Mouse (Mus musculus) intestine, embryonic 16.5 days (tissue): Measurements from ENCODE around the gene Enkur. TPM values are rescaled to one million over a fixed set of nuclear protein-coding genes. Genes with fewer than 3 reads are reported as not detected.
"Not testable (repeated sequence)": the region's sequence is repeated elsewhere in the genome, so short reads cannot be mapped to it uniquely, and the experiment has no call there.

Source experiments
- ATAC-seq: fragments of 200-750 bp; cut with Nextera tagmentation; 2 replicates; pipeline ENCODE4 v1.8.0; 2017; ENCODE audit warnings: moderate TSS enrichment, moderate library complexity
- H3K27ac ChIP-seq: fragments of 300-500 bp; sonication (generic); 2 replicates; pipeline ENCODE4 v1.5.1; 2014; ENCODE audit warnings: mild to moderate bottlenecking, low read length
- H3K27me3 ChIP-seq: fragments of 300-500 bp; sonication (generic); replicated peaks from 2 replicates; pipeline ENCODE4 v1.6.1; 2014; ENCODE audit warnings: low read length, control low read depth, mixed read lengths; ENCODE audit not compliant: control insufficient read depth, insufficient read depth
- H3K36me3 ChIP-seq: fragments of 300-500 bp; sonication (generic); 2 replicates; pipeline ENCODE4 v1.6.1; 2014; ENCODE audit warnings: low read length, control low read depth; ENCODE audit not compliant: control insufficient read depth, insufficient read depth
- H3K4me1 ChIP-seq: fragments of 300-500 bp; sonication (generic); 2 replicates; pipeline ENCODE4 v1.6.1; 2014; ENCODE audit warnings: low read length, control low read depth, mixed read lengths; ENCODE audit not compliant: control insufficient read depth, insufficient read depth
- H3K4me2 ChIP-seq: fragments of 300-500 bp; sonication (generic); 2 replicates; pipeline ENCODE4 v1.6.1; 2014; ENCODE audit warnings: low read depth, low read length, control low read depth
- H3K4me3 ChIP-seq: fragments of 300-500 bp; sonication (generic); 2 replicates; pipeline ENCODE4 v1.5.1; 2014; ENCODE audit warnings: mild to moderate bottlenecking, low read length
- H3K9ac ChIP-seq: fragments of 300-500 bp; sonication (generic); 2 replicates; pipeline ENCODE4 v1.6.1; 2014; ENCODE audit warnings: low read depth, low read length
- H3K9me3 ChIP-seq: fragments of 300-500 bp; sonication (generic); 2 replicates; pipeline ENCODE4 v1.6.1; 2016; ENCODE audit warnings: low read length, control low read depth; ENCODE audit not compliant: control insufficient read depth
- WGBS: fragments of 180-500 bp; shearing (Covaris S2); extraction: QIAGEN DNeasy Blood & Tissue Kit; methylation state at CpG from one replicate; pipeline ENCODE4 v1.1.7; 2014; 5-methylcytosine and 5-hydroxymethylcytosine counted together
- polyA plus RNA-seq: library from polyadenylated mRNA; unstranded; fragments of >200 nt; fragmentation: Nextera tagmentation; extraction: Ambion mirVana; gene quantifications from 2 replicates; pipeline ENCODE4 v1.2.1, GENCODE M21; 2015

Enkur gene
- polyA plus RNA-seq, result 0.75 and 1.1 TPM in 2 replicates

DNA sequence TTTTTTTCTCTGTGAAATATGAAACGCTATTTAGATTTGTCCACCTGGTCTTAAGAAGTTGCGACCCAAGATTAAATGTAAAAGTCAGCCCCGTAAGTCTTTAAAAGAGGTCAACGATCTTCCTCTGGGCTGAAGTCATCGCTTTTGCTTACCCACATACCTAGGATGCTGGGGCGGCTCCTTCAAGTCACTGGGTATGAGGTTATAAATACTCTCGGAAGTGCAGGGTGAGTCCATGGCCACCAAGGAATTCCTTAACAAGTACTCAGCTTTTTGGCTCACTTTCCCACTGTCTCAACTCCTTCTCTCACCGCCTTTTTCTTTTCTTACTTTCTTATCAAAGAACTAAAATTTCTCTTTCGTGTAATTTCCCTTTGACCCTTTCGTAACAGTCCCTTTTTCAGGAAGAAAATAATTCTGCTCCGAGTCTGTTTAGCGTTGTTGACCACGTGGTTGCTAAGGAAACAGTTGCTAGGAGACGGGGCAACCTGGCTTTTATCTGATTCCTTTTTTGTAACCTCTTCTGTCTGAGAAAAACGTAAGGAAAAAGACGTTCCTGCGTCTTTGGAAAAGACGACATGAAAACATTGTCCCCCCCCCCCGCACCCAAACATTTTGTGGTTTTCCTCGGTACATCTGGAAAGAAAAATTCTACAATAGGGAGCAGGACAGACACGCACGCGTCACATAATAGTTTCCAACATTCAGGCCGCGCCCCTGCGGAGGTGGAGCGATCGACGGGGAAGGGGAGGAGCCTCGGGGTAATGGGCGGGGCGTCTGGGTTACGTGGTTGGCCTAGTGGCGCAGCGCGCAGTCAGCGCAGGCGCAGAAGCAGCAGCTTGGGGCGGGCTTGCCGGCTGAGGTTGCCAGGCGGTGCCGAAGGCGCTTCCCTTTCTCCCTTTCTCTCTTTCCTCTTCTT is at the start of gene Enkur, which contains the start of gene Thnsl1:
Gene Enkur, minus strand, starts transcription at position 454 of the 919 bp plus-strand sequence.
Gene Thnsl1, plus strand, starts transcription at position 813 of the 919 bp plus-strand sequence.
- peak within 1 kb of the TSS; percentile 69 for H3K4me3 ChIP-seq
- no peaks in the 10 kb centered on the region for H3K36me3 ChIP-seq
- H3K4me1 ChIP-seq, result no peaks in the 10 kb centered on the region
- H3K27me3 ChIP-seq, result no peaks in the 10 kb centered on the region
- H3K9me3 ChIP-seq, result no peaks in the 10 kb centered on the region
- H3K9ac ChIP-seq, result peak within 1 kb of the TSS; percentile 68
- H3K27ac ChIP-seq, result peak within 1 kb of the TSS; percentile 42
- 1% methylated on average over 43 of the region's 43 CpGs for WGBS
- peak; percentile 99 for ATAC-seq
- peak within 1 kb of the TSS; percentile 81 for H3K4me2 ChIP-seq

DNA sequence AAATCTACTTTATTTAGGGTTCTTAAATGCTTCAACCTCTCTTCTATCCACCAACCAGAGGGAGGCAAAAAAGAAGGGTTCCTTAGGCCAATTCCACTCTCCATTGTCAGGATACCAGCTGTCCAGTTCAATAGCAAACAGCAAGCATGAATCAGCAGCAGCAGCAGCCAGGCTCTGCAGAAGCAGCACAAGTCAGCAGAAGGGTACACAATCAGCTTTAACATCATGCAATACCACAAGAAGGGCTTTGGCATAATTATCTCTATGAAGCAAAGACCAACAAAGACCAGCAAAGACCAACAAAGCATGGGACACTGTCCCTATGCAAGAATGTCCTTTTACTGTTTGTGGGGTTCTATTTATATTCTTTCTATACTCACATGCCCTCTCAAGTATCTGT is 49.1 kb upstream of the Enkur start:
- no peak overlapping the region for H3K4me2 ChIP-seq
- no peaks in the 10 kb centered on the region for H3K36me3 ChIP-seq
- no peaks in the 10 kb centered on the region for H3K4me1 ChIP-seq
- ATAC-seq, result no peak
- H3K9ac ChIP-seq, result no peak overlapping the region
- no peak overlapping the region for H3K27ac ChIP-seq
- H3K9me3 ChIP-seq, result no peaks in the 10 kb centered on the region
- no peaks in the 10 kb centered on the region for H3K27me3 ChIP-seq
- H3K4me3 ChIP-seq, result no peak overlapping the region

DNA sequence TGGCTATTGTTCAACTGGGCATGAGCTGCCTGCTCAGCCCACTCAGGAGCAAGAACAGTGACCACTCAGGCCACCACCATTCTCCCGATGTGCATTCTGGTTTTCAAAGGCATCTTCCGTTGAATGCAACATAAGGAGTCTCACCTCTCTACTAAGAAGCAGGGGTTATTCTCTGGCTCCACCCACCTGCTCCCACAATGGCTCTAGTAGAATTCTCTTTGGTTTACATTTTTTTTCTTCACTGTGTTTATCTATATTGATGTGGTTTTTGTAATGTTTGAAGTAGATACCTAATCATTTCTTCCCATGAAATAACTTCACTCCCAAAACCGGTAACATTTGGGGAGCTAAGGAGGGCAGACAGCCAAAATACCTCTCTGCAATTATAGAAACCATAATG is 48.5 kb upstream of the Enkur start:
- ATAC-seq, result no peak

DNA sequence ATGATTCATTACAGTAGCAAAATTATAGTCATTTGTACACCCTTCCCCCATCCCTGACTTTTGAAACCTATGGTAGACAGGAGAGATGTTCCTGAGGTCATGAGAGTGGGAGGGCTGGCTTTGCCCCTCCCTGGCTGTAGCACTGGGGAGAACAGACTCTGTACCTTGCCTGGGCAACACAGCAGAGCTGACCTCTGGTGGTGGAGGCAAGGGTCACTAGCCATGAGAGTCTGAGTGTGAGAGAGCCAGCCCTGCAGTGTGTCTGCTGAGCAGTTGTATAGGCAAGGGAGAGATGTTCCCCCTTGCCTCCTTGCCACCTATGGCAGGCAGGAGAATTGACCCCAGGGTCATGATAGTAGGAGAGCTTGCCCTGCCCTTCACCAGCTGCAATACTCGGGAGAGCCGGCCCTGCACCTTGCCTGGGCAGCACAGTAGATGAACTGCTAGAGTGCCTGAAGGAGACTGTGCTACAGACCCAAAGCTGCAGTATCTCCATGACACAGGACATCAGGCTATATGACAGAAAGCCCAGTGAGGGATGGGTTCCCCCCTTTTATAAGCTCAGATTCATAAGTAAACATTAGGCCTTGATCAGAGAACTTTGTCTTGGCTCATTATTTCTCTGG is 40.4 kb upstream of the Enkur start:
- ATAC-seq, result peak; percentile 81
- no peaks in the 10 kb centered on the region for H3K9me3 ChIP-seq
- WGBS, result 68% methylated on average over 2 of the region's 2 CpGs
- H3K4me1 ChIP-seq, result no peaks in the 10 kb centered on the region
- H3K4me2 ChIP-seq, result no peak overlapping the region
- no peak overlapping the region for H3K4me3 ChIP-seq
- no peak overlapping the region for H3K27ac ChIP-seq
- H3K36me3 ChIP-seq, result no peaks in the 10 kb centered on the region
- no peaks in the 10 kb centered on the region for H3K27me3 ChIP-seq
- no peak overlapping the region for H3K9ac ChIP-seq

More for the DNA sequence above, 48.5 kb upstream of the Enkur start:
- no peaks in the 10 kb centered on the region for H3K9me3 ChIP-seq
- no peaks in the 10 kb centered on the region for H3K27me3 ChIP-seq
- H3K4me3 ChIP-seq, result no peak overlapping the region
- no peaks in the 10 kb centered on the region for H3K36me3 ChIP-seq
- no peak overlapping the region for H3K27ac ChIP-seq
- H3K4me1 ChIP-seq, result no peaks in the 10 kb centered on the region
- H3K4me2 ChIP-seq, result no peak overlapping the region
- no peak overlapping the region for H3K9ac ChIP-seq
- WGBS, result 69% methylated on average over 3 of the region's 3 CpGs

DNA sequence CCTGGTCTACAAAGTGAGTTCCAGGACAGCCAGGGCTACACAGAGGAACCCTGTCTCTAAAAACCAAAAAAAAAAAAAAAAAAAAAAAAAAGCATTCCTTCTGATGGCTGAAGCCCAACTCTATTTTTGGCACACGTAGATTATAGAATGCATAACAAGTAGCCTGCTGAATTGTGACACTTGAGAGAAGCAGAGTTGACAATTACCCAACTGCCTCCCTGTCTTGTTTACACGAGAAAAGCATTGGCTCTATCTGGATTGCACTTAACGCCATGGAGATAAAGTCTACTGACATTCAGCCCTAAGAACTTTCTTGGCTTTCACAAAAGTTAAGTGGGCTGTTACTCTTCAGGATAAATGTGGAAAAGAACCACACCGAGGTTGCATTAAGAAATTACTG is 39.8 kb upstream of the Enkur start:
- no peaks in the 10 kb centered on the region for H3K4me1 ChIP-seq
- no peak overlapping the region for H3K9ac ChIP-seq
- no peak overlapping the region for H3K4me3 ChIP-seq
- ATAC-seq, result 0 out of 2 replicates have a peak, but pooled peaks have one; percentile 21
- H3K27ac ChIP-seq, result no peak overlapping the region
- no peaks in the 10 kb centered on the region for H3K27me3 ChIP-seq
- H3K9me3 ChIP-seq, result no peaks in the 10 kb centered on the region
- no peak overlapping the region for H3K4me2 ChIP-seq
- WGBS, result 54% methylated on average over 4 of the region's 4 CpGs
- H3K36me3 ChIP-seq, result no peaks in the 10 kb centered on the region

DNA sequence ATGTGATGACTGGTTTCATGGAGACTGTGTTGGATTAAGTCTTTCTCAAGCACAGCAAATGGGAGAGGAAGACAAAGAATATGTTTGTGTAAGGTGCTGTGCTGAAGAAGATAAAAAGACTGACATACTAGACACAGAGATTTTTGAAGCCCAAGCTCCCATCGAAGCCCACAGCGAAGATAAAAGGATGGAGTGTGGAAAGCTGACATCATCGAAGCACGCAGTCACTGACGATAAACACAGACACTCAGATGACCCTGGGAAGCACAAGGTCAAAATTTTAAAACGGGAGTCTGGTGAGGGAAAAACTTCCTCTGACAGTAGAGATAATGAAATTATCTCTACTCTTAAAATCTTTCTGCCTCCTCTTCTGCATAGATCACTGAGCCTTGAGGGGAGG is 38.9 kb upstream of the Enkur start:
- WGBS, result 32% methylated on average over 2 of the region's 6 CpGs
- not testable (repeated sequence) for H3K4me2 ChIP-seq, ATAC-seq, H3K27ac ChIP-seq, H3K36me3 ChIP-seq, H3K9ac ChIP-seq, H3K27me3 ChIP-seq, H3K9me3 ChIP-seq, H3K4me1 ChIP-seq, H3K4me3 ChIP-seq

DNA sequence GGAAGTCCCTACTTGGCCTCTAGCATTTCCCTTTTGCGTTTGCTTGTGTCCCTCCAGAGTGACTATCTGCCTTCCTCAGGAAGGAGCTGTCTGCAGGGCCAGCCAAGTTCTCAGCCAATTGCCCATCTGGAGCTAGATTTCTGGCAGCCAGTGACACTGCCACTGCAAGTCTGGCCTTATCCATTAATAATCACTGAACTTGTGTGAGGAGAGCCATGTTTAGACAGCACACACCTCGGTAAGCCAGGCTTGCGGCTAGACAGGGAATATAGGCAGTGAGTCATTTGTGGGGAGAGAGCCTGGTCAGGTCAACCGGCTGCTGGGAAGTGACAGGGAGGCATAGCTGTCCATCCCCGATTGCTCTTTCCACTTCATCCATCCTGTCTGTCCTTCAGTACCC is 31.7 kb upstream of the Enkur start:
- 55% methylated on average over 5 of the region's 5 CpGs for WGBS
- H3K9ac ChIP-seq, result no peak overlapping the region
- ATAC-seq, result no peak
- H3K4me2 ChIP-seq, result no peak overlapping the region
- no peaks in the 10 kb centered on the region for H3K36me3 ChIP-seq
- H3K27ac ChIP-seq, result no peak overlapping the region
- no peaks in the 10 kb centered on the region for H3K27me3 ChIP-seq
- H3K4me1 ChIP-seq, result no peaks in the 10 kb centered on the region
- no peaks in the 10 kb centered on the region for H3K9me3 ChIP-seq
- H3K4me3 ChIP-seq, result no peak overlapping the region

DNA sequence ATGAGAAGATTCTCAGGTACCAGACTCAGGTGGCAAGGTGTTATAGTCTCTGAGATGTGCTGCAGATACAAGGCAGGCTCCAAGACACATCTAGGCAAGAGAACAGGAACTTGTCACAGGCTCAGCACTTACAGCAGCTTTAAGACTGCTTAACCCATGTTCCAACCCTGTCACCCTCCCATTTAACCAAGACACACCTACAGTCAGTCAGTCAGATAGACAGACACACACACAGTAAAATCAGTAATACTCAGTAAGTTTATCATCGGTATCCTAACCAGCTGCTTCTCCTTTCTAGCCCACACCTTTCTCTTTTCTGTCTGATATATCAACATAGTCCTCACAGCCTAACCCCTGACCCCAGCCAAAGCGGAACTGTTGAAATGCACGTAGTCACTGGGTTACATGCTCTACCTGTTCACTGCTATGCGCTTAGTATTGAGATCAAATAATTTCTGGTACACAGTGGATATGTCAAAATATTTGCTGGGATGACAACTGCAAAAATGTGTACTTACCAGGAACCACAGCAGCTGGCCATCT is 30.8 kb upstream of the Enkur start:
- H3K27ac ChIP-seq, result no peak overlapping the region
- no peak overlapping the region for H3K4me3 ChIP-seq
- no peaks in the 10 kb centered on the region for H3K4me1 ChIP-seq
- no peak overlapping the region for H3K4me2 ChIP-seq
- H3K36me3 ChIP-seq, result no peaks in the 10 kb centered on the region
- ATAC-seq, result no peak
- H3K27me3 ChIP-seq, result no peaks in the 10 kb centered on the region
- no peak overlapping the region for H3K9ac ChIP-seq
- no peaks in the 10 kb centered on the region for H3K9me3 ChIP-seq
- WGBS, result 92% methylated on average over 4 of the region's 4 CpGs

DNA sequence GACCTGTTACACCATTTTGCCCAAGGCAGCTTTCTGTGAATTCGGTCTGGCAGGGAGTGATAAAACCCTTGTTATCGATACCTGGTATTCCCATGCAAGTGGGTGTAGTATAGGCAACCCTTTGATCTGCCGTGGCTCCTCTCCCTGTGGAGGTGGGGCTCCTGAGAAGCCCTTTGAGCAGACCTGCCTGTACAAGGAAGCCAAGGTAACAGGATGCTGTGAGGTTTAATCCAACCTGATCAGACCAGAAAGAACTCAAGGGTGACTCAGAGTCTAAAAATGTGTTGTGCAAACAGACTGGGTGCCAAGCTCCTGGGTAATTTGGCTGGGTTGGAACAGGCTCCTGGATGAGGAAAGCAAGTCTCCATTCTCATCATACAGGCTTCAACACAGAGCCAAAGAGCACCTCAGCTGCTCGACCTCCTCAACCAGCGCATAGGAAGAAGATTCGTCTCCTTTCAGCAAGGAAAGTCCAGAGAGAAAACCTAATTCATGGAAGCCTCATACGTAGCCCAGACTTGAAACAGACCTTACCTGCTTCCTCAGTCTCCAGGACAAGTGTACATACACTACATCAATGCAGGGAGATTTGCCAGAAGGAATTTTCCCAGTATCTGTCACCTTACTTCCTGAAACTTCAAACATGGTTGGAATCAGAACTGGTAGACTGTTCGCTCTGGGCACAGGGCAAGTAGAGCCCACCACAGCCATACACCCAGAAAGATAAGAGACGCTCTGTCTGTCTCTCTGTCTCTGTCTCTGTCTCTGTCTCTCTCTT is 29.9 kb upstream of the Enkur start:
- Histone ChIP-seq H3K27ac (peak overlapping the region; percentile 25; the same call in 1 of the 2 replicates), H3K4me2 (no peak overlapping the region), H3K9ac (no peak overlapping the region), H3K36me3 (no peaks in the 10 kb centered on the region), H3K4me3 (no peak overlapping the region), H3K4me1 (0 out of 2 replicates have a peak, but pooled peaks cover 3% of the 10 kb centered on the region), H3K9me3 (no peaks in the 10 kb centered on the region), H3K27me3 (no peaks in the 10 kb centered on the region)
- WGBS, result 64% methylated on average over 9 of the region's 9 CpGs
- ATAC-seq, result peak; percentile 97
